Mouse (Mus musculus): ENCODE data around the gene Prr14l. TPM values are rescaled to one million over a fixed set of nuclear protein-coding genes. Genes with fewer than 3 reads are reported as not detected.
"Not testable (repeated sequence)": the region's sequence is repeated elsewhere in the genome, so short reads cannot be mapped to it uniquely, and the experiment has no call there.

Gene Prr14l
- total RNA-seq, 1 experiment = 21.9 TPM

- no peak for DNase-seq (ENCODE audit: low read depth, low spot score)
- H3K4me3 ChIP-seq (ENCODE audit: insufficient read depth in 1 of 2, low read depth in 1 of 2, low read length in 2 of 2, poor library complexity in 1 of 2, severe bottlenecking in 1 of 2) = no peak overlapping the region
- no peak overlapping the region for H3K9ac ChIP-seq (ENCODE audit: insufficient read depth, low read depth, low read length, poor library complexity, severe bottlenecking)
- peaks cover 0 to 2% of the 10 kb centered on the region in 2 experiments; a peak in 1 of 4 replicates for H3K4me1 ChIP-seq (ENCODE audit: control insufficient read depth in 2 of 2, insufficient read depth in 2 of 2, low read length in 2 of 2, poor library complexity in 1 of 2)
- no peak overlapping the region for H3K27ac ChIP-seq (ENCODE audit: insufficient read depth, low read depth, low read length, poor library complexity, severe bottlenecking)
- H3K9me3 ChIP-seq (ENCODE audit: control insufficient read depth, insufficient read depth, low read depth, low read length) = no peaks in the 10 kb centered on the region
- in situ Hi-C loops (cut with MboI; ENCODE audit: low sequenced_read_pairs in 2 of 2, unreplicated experiment in 2 of 2) = no loop called here
- TF ChIP-seq HCFC1 (IDR thresholded peaks at IDR 0.05; ENCODE audit: borderline replicate concordance, insufficient read depth, low read length) = no peak
- no peak for TF ChIP-seq MAFK (IDR thresholded peaks at IDR 0.05; ENCODE audit: insufficient read depth, low read depth, low read length)
- TF ChIP-seq CHD2 (IDR thresholded peaks at IDR 0.05; ENCODE audit: low read depth, low read length) = no peak
- no peak for TF ChIP-seq ZNF384 (IDR thresholded peaks at IDR 0.05; ENCODE audit: low read depth, low read length)
- no peak for TF ChIP-seq ZC3H11A (IDR thresholded peaks at IDR 0.05; ENCODE audit: borderline replicate concordance, low read depth, low read length)
- peaks cover 15% of the 10 kb centered on the region for H3K36me3 ChIP-seq (ENCODE audit: control insufficient read depth, insufficient read depth, low read length, poor library complexity, severe bottlenecking)
Observed at GRCm38 (mm10) chr5:32836976-32837375, 17.1 kb downstream of the Prr14l start.

DNA sequence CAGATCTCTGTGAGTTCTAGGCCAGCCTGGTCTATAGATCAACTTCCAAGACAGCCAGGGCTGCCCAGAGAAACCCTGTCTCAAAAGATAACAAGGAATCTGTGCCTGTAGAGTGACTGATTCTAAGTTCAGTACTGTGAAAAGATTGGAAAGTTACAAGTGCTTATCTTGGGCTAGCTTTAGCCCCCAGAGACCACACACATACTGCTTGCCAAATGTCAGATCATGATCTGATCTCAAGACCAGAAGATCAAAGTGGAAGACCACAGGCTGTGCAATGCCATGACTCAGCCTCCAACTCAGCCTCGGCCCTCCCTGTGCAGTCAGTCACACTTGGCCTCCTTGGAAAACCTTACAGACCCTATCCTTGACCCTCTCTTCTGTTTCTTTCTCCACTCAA, 19.6 kb downstream of the Prr14l start:
- no peak overlapping the region for H3K9ac ChIP-seq (ENCODE audit: insufficient read depth, low read depth, low read length, poor library complexity, severe bottlenecking)
- H3K27ac ChIP-seq (ENCODE audit: insufficient read depth, low read depth, low read length, poor library complexity, severe bottlenecking) = no peak overlapping the region
- DNase-seq (ENCODE audit: low read depth, low spot score) = no peak
- TF ChIP-seq ZC3H11A (IDR thresholded peaks at IDR 0.05; ENCODE audit: borderline replicate concordance, low read depth, low read length) = no peak
- no peak for TF ChIP-seq CHD2 (IDR thresholded peaks at IDR 0.05; ENCODE audit: low read depth, low read length)
- no peak for TF ChIP-seq HCFC1 (IDR thresholded peaks at IDR 0.05; ENCODE audit: borderline replicate concordance, insufficient read depth, low read length)
- no peak for TF ChIP-seq MAFK (IDR thresholded peaks at IDR 0.05; ENCODE audit: insufficient read depth, low read depth, low read length)
- TF ChIP-seq ZNF384 (IDR thresholded peaks at IDR 0.05; ENCODE audit: low read depth, low read length) = no peak
- peaks cover 0 to 2% of the 10 kb centered on the region in 2 experiments; a peak in 1 of 4 replicates for H3K4me1 ChIP-seq (ENCODE audit: control insufficient read depth in 2 of 2, insufficient read depth in 2 of 2, low read length in 2 of 2, poor library complexity in 1 of 2)
- peaks cover 23% of the 10 kb centered on the region for H3K36me3 ChIP-seq (ENCODE audit: control insufficient read depth, insufficient read depth, low read length, poor library complexity, severe bottlenecking)
- H3K4me3 ChIP-seq (ENCODE audit: insufficient read depth in 1 of 2, low read depth in 1 of 2, low read length in 2 of 2, poor library complexity in 1 of 2, severe bottlenecking in 1 of 2) = no peak overlapping the region
- in situ Hi-C loops (cut with MboI; ENCODE audit: low sequenced_read_pairs in 2 of 2, unreplicated experiment in 2 of 2) = no loop called here
- H3K9me3 ChIP-seq (ENCODE audit: control insufficient read depth, insufficient read depth, low read depth, low read length) = no peaks in the 10 kb centered on the region

DNA sequence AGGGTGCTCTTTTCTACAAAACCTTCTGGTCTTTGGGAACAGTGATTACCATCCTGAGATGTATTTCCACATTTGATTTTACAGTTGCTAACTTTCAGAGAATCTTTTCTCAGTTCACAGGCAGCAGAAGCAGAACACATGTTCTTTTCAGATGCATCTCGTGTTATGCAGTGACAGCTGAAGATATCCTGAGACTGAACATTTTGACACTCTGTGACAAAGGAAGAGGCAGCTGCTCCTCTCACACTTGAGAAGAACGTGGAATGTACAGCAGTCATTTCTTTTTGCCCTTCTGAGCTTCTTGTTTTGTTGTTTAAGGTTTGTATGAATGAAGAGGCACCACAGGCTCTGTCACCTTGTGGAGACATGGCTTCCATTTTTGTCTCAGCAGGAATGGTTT, 24.0 kb downstream of the Prr14l start:
- Histone ChIP-seq H3K4me3 (ENCODE audit: insufficient read depth in 1 of 2, low read depth in 1 of 2, low read length in 2 of 2, poor library complexity in 1 of 2, severe bottlenecking in 1 of 2) (no peak overlapping the region), H3K27ac (ENCODE audit: insufficient read depth, low read depth, low read length, poor library complexity, severe bottlenecking) (no peak overlapping the region), H3K9ac (ENCODE audit: insufficient read depth, low read depth, low read length, poor library complexity, severe bottlenecking) (no peak overlapping the region), H3K4me1 (ENCODE audit: control insufficient read depth in 2 of 2, insufficient read depth in 2 of 2, low read length in 2 of 2, poor library complexity in 1 of 2) (0 out of 4 replicates have a peak, but pooled peaks cover 0 to 2% of the 10 kb centered on the region in 2 experiments), H3K36me3 (ENCODE audit: control insufficient read depth, insufficient read depth, low read length, poor library complexity, severe bottlenecking) (peaks cover 22% of the 10 kb centered on the region), H3K9me3 (ENCODE audit: control insufficient read depth, insufficient read depth, low read depth, low read length) (no peaks in the 10 kb centered on the region)
- in situ Hi-C loops (cut with MboI; ENCODE audit: low sequenced_read_pairs in 2 of 2, unreplicated experiment in 2 of 2) = no loop called here
- no peak for TF ChIP-seq ZNF384 (IDR thresholded peaks at IDR 0.05; ENCODE audit: low read depth, low read length)
- no peak for TF ChIP-seq CHD2 (IDR thresholded peaks at IDR 0.05; ENCODE audit: low read depth, low read length)
- TF ChIP-seq HCFC1 (IDR thresholded peaks at IDR 0.05; ENCODE audit: borderline replicate concordance, insufficient read depth, low read length) = no peak
- no peak for TF ChIP-seq ZC3H11A (IDR thresholded peaks at IDR 0.05; ENCODE audit: borderline replicate concordance, low read depth, low read length)
- TF ChIP-seq MAFK (IDR thresholded peaks at IDR 0.05; ENCODE audit: insufficient read depth, low read depth, low read length) = no peak
- DNase-seq (ENCODE audit: low read depth, low spot score) = no peak

DNA sequence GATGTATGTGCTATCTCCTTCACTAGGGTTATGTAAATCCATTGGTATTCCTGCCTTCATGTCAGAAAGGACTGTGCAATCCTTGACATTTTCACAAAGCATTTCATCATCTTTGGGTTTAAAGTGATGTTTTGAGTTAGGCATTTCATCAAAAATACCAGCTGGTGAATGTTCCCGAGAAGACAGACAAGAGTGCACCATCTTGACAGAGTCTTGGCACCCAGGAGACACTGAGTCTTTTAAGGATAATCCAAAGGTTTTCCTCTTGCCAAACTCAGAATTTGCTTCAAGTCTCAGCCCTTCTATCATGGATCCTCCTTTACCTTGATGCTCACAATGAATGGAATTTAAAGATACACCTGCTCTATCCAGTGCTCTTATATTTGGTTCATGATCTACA, 25.3 kb downstream of the Prr14l start:
- DNase-seq (ENCODE audit: low read depth, low spot score); H3K9ac ChIP-seq (ENCODE audit: insufficient read depth, low read depth, low read length, poor library complexity, severe bottlenecking); H3K4me1 ChIP-seq (ENCODE audit: control insufficient read depth in 2 of 2, insufficient read depth in 2 of 2, low read length in 2 of 2, poor library complexity in 1 of 2); H3K9me3 ChIP-seq (ENCODE audit: control insufficient read depth, insufficient read depth, low read depth, low read length); H3K4me3 ChIP-seq (ENCODE audit: insufficient read depth in 1 of 2, low read depth in 1 of 2, low read length in 2 of 2, poor library complexity in 1 of 2, severe bottlenecking in 1 of 2); in situ Hi-C loops (cut with MboI; ENCODE audit: low sequenced_read_pairs in 2 of 2, unreplicated experiment in 2 of 2); H3K27ac ChIP-seq (ENCODE audit: insufficient read depth, low read depth, low read length, poor library complexity, severe bottlenecking): not testable (repeated sequence)
- H3K36me3 ChIP-seq (ENCODE audit: control insufficient read depth, insufficient read depth, low read length, poor library complexity, severe bottlenecking) = peaks cover 20% of the 10 kb centered on the region

DNA sequence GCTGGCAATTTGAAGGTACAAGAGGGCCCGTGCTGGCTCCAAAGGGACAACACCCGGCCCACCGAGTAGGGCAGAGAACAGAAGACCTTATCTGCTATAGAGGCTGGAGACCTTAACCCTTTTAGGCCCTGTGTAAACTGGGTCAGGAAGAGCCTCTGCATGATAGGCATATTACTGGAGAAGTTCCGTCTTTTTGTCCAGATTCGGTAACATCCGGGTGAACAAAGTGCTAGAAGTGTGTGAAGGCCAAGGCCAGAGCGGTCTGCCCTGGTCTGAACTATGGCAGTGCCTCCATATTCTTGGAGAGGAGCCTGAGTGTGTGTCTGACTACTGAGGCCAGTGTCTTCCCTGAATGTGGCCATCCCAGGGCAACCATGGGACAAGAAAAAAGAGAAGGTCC, 27.0 kb downstream of the Prr14l start, which contains the start of gene Gm20671:
TSS of gene Gm20671 (minus strand) at position 101 of the 400 bp plus-strand sequence.
- H3K9ac ChIP-seq (ENCODE audit: insufficient read depth, low read depth, low read length, poor library complexity, severe bottlenecking) = no peak within 1 kb of the TSS
- no peak for TF ChIP-seq HCFC1 (IDR thresholded peaks at IDR 0.05; ENCODE audit: borderline replicate concordance, insufficient read depth, low read length)
- TF ChIP-seq ZNF384 (IDR thresholded peaks at IDR 0.05; ENCODE audit: low read depth, low read length) = no peak
- no peak for TF ChIP-seq MAFK (IDR thresholded peaks at IDR 0.05; ENCODE audit: insufficient read depth, low read depth, low read length)
- no peak for TF ChIP-seq CHD2 (IDR thresholded peaks at IDR 0.05; ENCODE audit: low read depth, low read length)
- no peak for TF ChIP-seq ZC3H11A (IDR thresholded peaks at IDR 0.05; ENCODE audit: borderline replicate concordance, low read depth, low read length)
- H3K9me3 ChIP-seq (ENCODE audit: control insufficient read depth, insufficient read depth, low read depth, low read length) = no peaks in the 10 kb centered on the region
- no peak within 1 kb of the TSS for H3K27ac ChIP-seq (ENCODE audit: insufficient read depth, low read depth, low read length, poor library complexity, severe bottlenecking)
- H3K4me3 ChIP-seq (ENCODE audit: insufficient read depth in 1 of 2, low read depth in 1 of 2, low read length in 2 of 2, poor library complexity in 1 of 2, severe bottlenecking in 1 of 2) = no peak within 1 kb of the TSS
- H3K4me1 ChIP-seq (ENCODE audit: control insufficient read depth in 2 of 2, insufficient read depth in 2 of 2, low read length in 2 of 2, poor library complexity in 1 of 2) = no peaks in the 10 kb centered on the region
- in situ Hi-C loops (cut with MboI; ENCODE audit: low sequenced_read_pairs in 2 of 2, unreplicated experiment in 2 of 2) = no loop called here
- DNase-seq (ENCODE audit: low read depth, low spot score) = no peak
- H3K36me3 ChIP-seq (ENCODE audit: control insufficient read depth, insufficient read depth, low read length, poor library complexity, severe bottlenecking) = peaks cover 22% of the 10 kb centered on the region

Measured in ES-E14 (cell line).